In genomic region chr2:127248334-127249004, GRCm38 (mm10) we compare ENCODE assay signal across 8 mouse cellular contexts. TPM values are rescaled to one million over a fixed set of nuclear protein-coding genes. Genes with fewer than 3 reads are reported as not detected.
DNase-seq lines count a peak whose midpoint lies in the region; ATAC-seq lines count a peak whose summit lies in the region.

No protein-coding gene starts in this region.

- H3K4me1 ChIP-seq in limb, embryonic 13.5 days = peaks cover 20% of the 10 kb centered on the region
- peaks cover 36% of the 10 kb centered on the region for H3K4me1 ChIP-seq in midbrain, embryonic 15.5 days

- peak overlapping the region; percentile 91 for H3K4me3 ChIP-seq in limb, embryonic 13.5 days
- peak overlapping the region; percentile 98 for H3K4me3 ChIP-seq in midbrain, embryonic 15.5 days

- ATAC-seq in common myeloid progenitor, adult 5-6 weeks (replicated peaks; ENCODE audit: low read depth, poor library complexity, severe bottlenecking) = peak; percentile 36; the same call in 1 of the 2 replicates
- ATAC-seq in limb, embryonic 13.5 days (ENCODE audit: low FRiP score, low read depth) = peak; percentile 64
- peak; percentile 74 for ATAC-seq in midbrain, embryonic 15.5 days (replicated peaks)

- under 1% methylated on average over 39 of the region's 39 CpGs for WGBS in limb, embryonic 13.5 days
- under 1% methylated on average over 39 of the region's 39 CpGs for WGBS in midbrain, embryonic 15.5 days

- H3K4me2 ChIP-seq in limb, embryonic 13.5 days (replicated peaks) = peak overlapping the region; percentile 100
- H3K4me2 ChIP-seq in midbrain, embryonic 15.5 days = peak overlapping the region; percentile 94

- no peaks in the 10 kb centered on the region for H3K9me3 ChIP-seq in limb, embryonic 13.5 days
- no peaks in the 10 kb centered on the region for H3K9me3 ChIP-seq in midbrain, embryonic 15.5 days

- no peaks in the 10 kb centered on the region for H3K27me3 ChIP-seq in limb, embryonic 13.5 days
- no peaks in the 10 kb centered on the region for H3K27me3 ChIP-seq in midbrain, embryonic 15.5 days (replicated peaks)

- peak overlapping the region; percentile 48; the same call in 1 of the 2 replicates for H3K27ac ChIP-seq in limb, embryonic 13.5 days
- peak overlapping the region; percentile 89 for H3K27ac ChIP-seq in midbrain, embryonic 15.5 days

- intact Hi-C loops in gastrocnemius, postnatal 36 days (cut with DNase I) = loop anchor here (2.0 to 5.0 kb wide), 2 partner anchors 22 to 94 kb away; partner anchors contain the start of gene Stard7
- intact Hi-C loops in gastrocnemius, postnatal 14 days (cut with DNase I; ENCODE audit: low total_unique reads) = loop anchor here (10.0 kb wide), 1 partner anchor 86 kb away; the partner anchor contains the start of genes Astl and Dusp2

- peak overlapping the region; percentile 87 for H3K9ac ChIP-seq in limb, embryonic 13.5 days
- peak overlapping the region; percentile 95 for H3K9ac ChIP-seq in midbrain, embryonic 15.5 days

- H3K36me3 ChIP-seq in limb, embryonic 13.5 days = peaks cover 30% of the 10 kb centered on the region
- H3K36me3 ChIP-seq in midbrain, embryonic 15.5 days (replicated peaks) = 0 out of 2 replicates have a peak, but pooled peaks cover 14% of the 10 kb centered on the region

- DNase-seq in gastrocnemius, adult 18-20 months (ENCODE audit: low spot score) = peak; percentile 27
- no peak for DNase-seq in gastrocnemius, postnatal 36 days
- peak; percentile 59 for DNase-seq in gastrocnemius, postnatal 14 days
- peak; percentile 41 for DNase-seq in kidney, adult 11 months
- DNase-seq in spleen, postnatal 14 days (ENCODE audit: low spot score in 2 of 2) = peak; percentile 24 to 42

RNA-seq across cellular contexts. Expression of gene Tmem127, which starts 0.8 kb away (rescaled TPM):
- total RNA-seq in gastrocnemius, adult 18-20 months (2021) = 10 to 100 TPM; 22.2 to 28.1 TPM
- total RNA-seq in gastrocnemius, postnatal 36 days (2021) = 10 to 100 TPM; 21.0 TPM
- total RNA-seq in common myeloid progenitor, adult 5-6 weeks (2017) = 22.2 and 25.9 TPM in 2 replicates
- total RNA-seq in gastrocnemius, postnatal 14 days (2021) = 10 to 100 TPM; 24.0 to 28.9 TPM
- polyA plus RNA-seq in limb, embryonic 13.5 days (2015; fragmentation: Nextera tagmentation; extraction: Ambion mirVana) = 30.8 and 32.2 TPM in 2 replicates
- polyA plus RNA-seq in midbrain, embryonic 15.5 days (2015; fragmentation: Nextera tagmentation; extraction: Ambion mirVana) = 55.2 and 57.2 TPM in 2 replicates

RNA-seq across cellular contexts. Expression of gene Ciao1, which starts 0.9 kb away (rescaled TPM):
- 10 to 100 TPM; 51.0 to 55.1 TPM for total RNA-seq in gastrocnemius, adult 18-20 months (2021)
- 10 to 100 TPM; 48.6 to 51.0 TPM for total RNA-seq in gastrocnemius, postnatal 36 days (2021)
- total RNA-seq in common myeloid progenitor, adult 5-6 weeks (2017) = 21.1 and 36.1 TPM in 2 replicates
- 10 to 100 TPM; 44.5 to 47.9 TPM for total RNA-seq in gastrocnemius, postnatal 14 days (2021)
- polyA plus RNA-seq in limb, embryonic 13.5 days (2015; fragmentation: Nextera tagmentation; extraction: Ambion mirVana) = 65.6 and 67.2 TPM in 2 replicates
- 56.9 and 62.6 TPM in 2 replicates for polyA plus RNA-seq in midbrain, embryonic 15.5 days (2015; fragmentation: Nextera tagmentation; extraction: Ambion mirVana)

RNA-seq across cellular contexts. Expression of gene Stard7, which starts 21.5 kb away (rescaled TPM):
- 100 to 1,000 TPM; 107 to 134 TPM for total RNA-seq in gastrocnemius, adult 18-20 months (2021)
- total RNA-seq in gastrocnemius, postnatal 36 days (2021) = 100 to 1,000 TPM in 1 of 2 experiments, 10 to 100 TPM in 1; 89.2 to 110 TPM
- 166 and 172 TPM in 2 replicates for total RNA-seq in common myeloid progenitor, adult 5-6 weeks (2017)
- 10 to 100 TPM; 86.8 to 98.4 TPM for total RNA-seq in gastrocnemius, postnatal 14 days (2021)
- polyA plus RNA-seq in limb, embryonic 13.5 days (2015; fragmentation: Nextera tagmentation; extraction: Ambion mirVana) = 63.8 and 64.1 TPM in 2 replicates
- polyA plus RNA-seq in midbrain, embryonic 15.5 days (2015; fragmentation: Nextera tagmentation; extraction: Ambion mirVana) = 90.8 and 94.4 TPM in 2 replicates

RNA-seq across cellular contexts. Expression of gene Snrnp200, which starts 40.3 kb away (rescaled TPM):
- total RNA-seq in gastrocnemius, adult 18-20 months (2021) = 10 to 100 TPM; 47.2 TPM
- 10 to 100 TPM; 33.0 to 39.4 TPM for total RNA-seq in gastrocnemius, postnatal 36 days (2021)
- 180 and 226 TPM in 2 replicates for total RNA-seq in common myeloid progenitor, adult 5-6 weeks (2017)
- 10 to 100 TPM; 33.0 to 34.6 TPM for total RNA-seq in gastrocnemius, postnatal 14 days (2021)
- polyA plus RNA-seq in limb, embryonic 13.5 days (2015; fragmentation: Nextera tagmentation; extraction: Ambion mirVana) = 66.9 and 70.0 TPM in 2 replicates
- polyA plus RNA-seq in midbrain, embryonic 15.5 days (2015; fragmentation: Nextera tagmentation; extraction: Ambion mirVana) = 58.1 and 58.8 TPM in 2 replicates

RNA-seq across cellular contexts. Expression of gene 1810024B03Rik, which starts 40.4 kb away (rescaled TPM):
- total RNA-seq in gastrocnemius, adult 18-20 months (2021) = under 1 TPM; 0.71 to 0.97 TPM
- total RNA-seq in gastrocnemius, postnatal 36 days (2021) = under 1 TPM; 0.46 to 0.89 TPM
- total RNA-seq in common myeloid progenitor, adult 5-6 weeks (2017) = 4.4 and 6.5 TPM in 2 replicates
- total RNA-seq in gastrocnemius, postnatal 14 days (2021) = under 1 TPM; 0.66 to 0.72 TPM
- 2.3 and 2.4 TPM in 2 replicates for polyA plus RNA-seq in limb, embryonic 13.5 days (2015; fragmentation: Nextera tagmentation; extraction: Ambion mirVana)
- polyA plus RNA-seq in midbrain, embryonic 15.5 days (2015; fragmentation: Nextera tagmentation; extraction: Ambion mirVana) = 1.0 TPM in 2 replicates

Comparison
In these comparisons a context has a peak if more than half of its experiments do, and no peak if none do; other contexts are left out.
1. DNase-seq: peak in gastrocnemius, adult 18-20 months (single experiment), gastrocnemius, postnatal 14 days (single experiment), kidney, adult 11 months (single experiment) and spleen, postnatal 14 days (2 of 2); none in gastrocnemius, postnatal 36 days (0 of 2).
2. Peak in every context shown above with its lines, with median percentiles within 50 percentile points of each other: ATAC-seq.